Mouse (Mus musculus): ENCODE data around the gene Asic1.

DNA sequence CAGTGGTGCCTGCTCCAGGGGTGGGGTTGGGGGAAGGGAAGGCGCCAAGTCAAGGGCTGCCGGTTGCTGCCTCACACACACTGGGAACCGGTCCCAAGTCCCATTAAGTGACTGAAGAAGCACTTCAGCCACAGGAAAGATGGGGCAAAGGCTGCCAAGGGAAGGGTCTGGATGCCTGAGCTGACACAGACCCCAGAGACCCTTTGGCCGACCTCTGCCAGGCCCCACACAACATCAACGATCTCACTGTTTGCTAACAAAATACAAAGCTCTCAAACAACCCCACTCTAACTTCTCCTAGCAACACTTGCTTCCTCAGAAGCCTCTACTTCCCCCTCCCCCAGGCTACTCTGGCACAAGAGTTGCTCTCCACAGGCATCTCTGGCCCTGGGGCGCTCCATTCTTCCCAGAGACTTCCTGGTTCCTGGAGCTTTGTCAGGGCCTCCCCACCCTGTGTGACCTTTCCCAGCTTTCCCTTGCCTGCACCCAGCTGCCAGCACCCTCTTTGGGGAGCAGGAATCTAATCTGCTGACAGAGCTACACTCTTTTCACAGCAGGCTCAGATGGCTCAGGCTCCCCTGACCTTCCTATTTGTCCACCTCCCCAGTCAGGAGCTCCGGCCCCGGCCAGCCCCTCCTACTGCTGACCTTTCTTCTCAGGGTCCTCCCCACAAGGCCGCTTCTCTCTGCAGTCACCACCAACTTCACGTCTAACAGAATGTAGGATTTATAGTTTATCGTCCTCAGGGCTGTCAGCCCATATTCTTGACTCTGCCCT, 53.5 kb downstream of the Asic1 start:
- no peak for TF ChIP-seq CEBPB (IDR thresholded peaks at IDR 0.05; ENCODE audit: insufficient read depth, poor library complexity, severe bottlenecking)
- no peak for TF ChIP-seq USF1 (IDR thresholded peaks at IDR 0.05; ENCODE audit: low read depth)
- no peak for TF ChIP-seq POLR2AphosphoS2 (IDR thresholded peaks at IDR 0.05; ENCODE audit: insufficient read length, low read depth)
- no peak for TF ChIP-seq POLR2A (IDR thresholded peaks at IDR 0.05; ENCODE audit: insufficient read length, low read depth)
- TF ChIP-seq TCF12 (IDR thresholded peaks at IDR 0.05; ENCODE audit: insufficient read depth, poor library complexity, severe bottlenecking): no peak
- TF ChIP-seq MYOD1 (IDR thresholded peaks at IDR 0.05; ENCODE audit: control insufficient read depth in 1 of 3, insufficient read length in 2 of 3, low read depth in 2 of 3): no peak
- TF ChIP-seq REST (IDR thresholded peaks at IDR 0.05; ENCODE audit: insufficient read depth, insufficient read length): no peak
- TF ChIP-seq E2F4 (IDR thresholded peaks at IDR 0.05; ENCODE audit: insufficient read depth): no peak
- TF ChIP-seq MAX (IDR thresholded peaks at IDR 0.05; ENCODE audit: low read depth): no peak
- TF ChIP-seq MYOG (IDR thresholded peaks at IDR 0.05; ENCODE audit: control insufficient read depth in 1 of 3, insufficient read depth in 1 of 3, insufficient read length in 2 of 3, low read depth in 2 of 3): no peak

Data from myocyte (in vitro differentiated cells).